Mouse (Mus musculus): ENCODE results near the gene Col6a5.

Gene Col6a5

DNA sequence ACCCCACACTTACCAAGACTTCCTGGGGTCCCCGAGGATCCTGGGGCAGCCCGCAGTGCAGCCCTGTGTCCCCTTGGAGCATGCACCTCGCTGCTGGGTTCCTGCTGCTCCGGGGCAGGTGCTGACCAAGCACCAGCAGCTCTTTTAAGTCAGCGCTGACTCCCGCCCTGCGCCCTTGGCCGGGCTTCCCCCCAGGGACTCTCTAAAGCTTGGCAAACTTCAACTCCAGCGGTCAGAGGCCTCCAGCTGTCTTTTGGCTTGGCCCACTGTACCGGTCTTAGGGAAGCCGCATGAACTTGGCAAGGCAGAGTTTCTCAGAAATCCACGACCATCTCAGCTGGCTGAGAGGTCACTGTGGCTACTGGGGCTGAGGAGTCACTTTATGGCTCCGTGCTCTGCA, at the start of gene Col6a5:
Gene Col6a5, minus strand, starts transcription at position 111 of the 400 bp plus-strand sequence.
- DNase-seq (ENCODE audit: inconsistent ontology term) = no peak

DNA sequence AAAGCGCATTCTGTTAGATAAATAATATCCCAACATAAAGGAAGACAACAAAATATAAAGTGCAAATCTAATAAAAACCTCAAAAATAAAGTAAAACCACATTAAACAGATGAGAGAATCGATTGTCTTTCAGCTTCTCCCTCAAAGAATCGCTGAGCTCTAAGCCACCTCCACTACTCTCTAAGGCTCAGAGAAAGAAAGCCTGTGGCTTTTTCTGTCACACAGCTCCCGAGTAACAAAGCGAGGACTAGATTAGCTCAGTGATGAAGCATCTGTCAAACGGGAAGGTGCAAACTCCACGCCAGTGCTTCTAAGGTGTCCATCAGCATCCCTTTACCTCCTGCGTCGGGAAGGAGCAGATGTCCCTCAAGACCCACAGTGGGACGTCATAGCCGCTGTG, 37.5 kb upstream of the Col6a5 start:
- no peak for DNase-seq (ENCODE audit: inconsistent ontology term)

DNA sequence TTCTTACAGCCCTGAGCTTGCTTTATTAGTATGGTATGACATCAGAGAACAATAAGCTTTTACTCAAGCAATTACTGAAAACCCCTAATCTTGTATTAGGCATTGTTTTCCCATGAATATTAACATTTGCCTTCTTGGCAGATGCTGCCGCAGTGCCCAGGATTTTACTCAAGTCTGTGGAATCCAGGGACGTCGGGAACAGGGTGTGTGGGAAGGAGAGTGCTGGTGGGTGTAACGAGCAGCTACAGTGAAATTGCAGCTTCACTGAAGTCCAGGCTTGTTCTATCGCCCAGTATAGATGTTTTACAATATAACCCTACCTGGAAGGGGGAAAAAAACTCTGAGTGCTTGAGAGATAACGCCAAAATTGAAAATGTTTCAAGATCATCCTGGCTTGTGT, 32.0 kb upstream of the Col6a5 start:
- DNase-seq (ENCODE audit: inconsistent ontology term) = no peak

DNA sequence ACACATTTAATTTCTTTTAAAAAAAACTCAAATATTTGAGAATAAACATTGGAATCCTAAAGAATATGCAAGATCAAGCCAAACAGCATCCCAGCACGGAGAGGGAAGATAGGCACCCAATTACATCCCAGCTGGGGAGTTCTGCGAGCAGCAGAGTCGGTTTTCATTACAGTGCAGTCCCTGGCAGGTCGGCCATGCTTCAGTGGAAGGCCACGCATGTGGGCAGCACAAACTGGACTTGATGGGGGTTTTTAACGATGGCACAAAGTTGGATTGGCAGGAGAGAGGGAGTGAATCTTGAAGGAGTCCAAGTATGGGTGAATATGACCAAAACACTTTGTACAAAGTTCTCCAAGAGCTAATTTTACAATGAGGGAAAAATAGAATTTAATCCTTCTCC, 29.7 kb upstream of the Col6a5 start:
- DNase-seq (ENCODE audit: inconsistent ontology term) = no peak

DNA sequence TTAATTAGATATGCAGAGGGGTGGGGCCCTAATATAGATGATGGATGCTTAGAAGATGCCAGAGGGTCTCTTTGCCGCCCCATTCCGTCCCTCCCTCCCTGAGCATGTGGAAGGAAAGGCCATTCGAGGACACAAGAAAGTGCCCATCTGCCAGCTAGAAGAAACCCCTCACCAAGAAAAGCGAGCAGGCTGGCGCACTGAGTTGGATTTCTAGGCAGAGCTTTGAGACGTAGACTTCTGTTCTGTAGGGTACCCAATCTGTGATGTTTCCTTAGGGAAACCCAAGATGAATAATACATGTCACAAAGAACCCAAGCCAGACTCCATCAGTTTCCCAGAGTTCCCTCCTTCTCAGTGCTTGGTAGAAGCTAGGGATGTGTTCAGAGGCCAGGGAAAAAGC, 29.0 kb upstream of the Col6a5 start:
- no peak for DNase-seq (ENCODE audit: inconsistent ontology term)

DNA sequence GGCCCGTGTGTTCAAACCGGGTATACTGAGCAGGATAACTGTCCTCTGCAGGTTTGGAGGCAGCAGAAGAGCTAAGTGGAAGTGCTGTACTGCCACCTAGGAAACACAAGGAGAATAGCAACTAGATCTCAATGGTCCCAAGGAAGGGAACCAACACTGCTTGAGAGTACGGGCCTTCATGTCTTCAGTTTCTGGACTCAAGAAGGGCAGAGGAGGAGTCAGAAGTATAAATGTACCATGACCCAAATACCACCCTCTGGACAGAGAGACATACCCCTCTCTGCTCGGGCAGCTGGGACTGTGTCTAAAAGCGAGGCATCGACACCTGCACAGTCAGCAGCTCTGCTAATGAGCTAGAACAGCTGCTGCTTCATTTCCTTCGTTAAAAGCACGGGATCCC, 27.7 kb upstream of the Col6a5 start:
- DNase-seq (ENCODE audit: inconsistent ontology term) = no peak

DNA sequence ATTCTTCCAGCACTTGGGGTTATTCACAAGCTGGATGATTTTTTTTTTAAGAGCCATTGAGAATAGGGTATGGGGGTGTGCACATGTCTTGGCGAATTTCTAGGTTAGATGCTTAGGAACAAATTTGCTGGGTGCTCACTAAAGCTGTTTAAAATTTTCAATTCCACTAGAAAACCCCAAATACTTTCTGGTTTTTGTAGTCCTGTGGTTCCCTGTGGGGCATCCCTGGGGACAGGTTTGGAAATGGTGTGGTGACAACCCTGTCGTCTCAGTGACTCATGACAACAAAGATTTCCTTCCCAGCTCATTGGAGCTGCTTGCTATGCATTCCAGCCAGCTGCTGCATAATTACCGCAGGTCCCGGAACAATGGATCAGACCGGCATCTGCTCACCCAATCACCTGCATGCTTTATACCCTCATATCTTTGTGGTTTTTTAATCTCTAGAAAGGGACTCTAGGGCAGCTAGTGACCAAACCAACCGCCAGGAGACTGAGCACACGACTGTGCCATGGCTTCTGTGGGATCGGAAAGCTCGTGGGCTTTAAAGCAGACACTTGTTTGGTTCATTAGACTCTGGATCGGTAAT, 24.6 kb upstream of the Col6a5 start:
- DNase-seq (ENCODE audit: inconsistent ontology term) = peak; percentile 34

DNA sequence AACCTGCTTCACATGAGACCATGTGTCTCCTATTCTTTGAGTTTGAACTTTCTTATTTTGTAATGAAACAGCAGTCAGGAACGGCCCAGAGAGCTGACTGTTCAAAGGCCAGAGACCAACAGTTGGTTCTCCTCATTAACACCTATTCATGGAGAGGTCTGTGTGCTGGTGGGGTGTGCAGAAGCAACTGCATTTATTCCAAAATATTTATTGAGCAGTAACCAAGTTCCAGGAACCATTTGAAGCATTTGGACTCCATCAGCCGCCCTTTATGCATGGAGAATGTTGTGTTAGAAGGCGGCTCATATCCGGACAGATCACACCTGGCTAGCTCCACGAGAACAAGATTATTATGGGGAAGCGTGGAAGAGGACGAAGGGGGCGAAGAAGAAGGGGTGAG, 18.0 kb upstream of the Col6a5 start:
- no peak for DNase-seq (ENCODE audit: inconsistent ontology term)

DNA sequence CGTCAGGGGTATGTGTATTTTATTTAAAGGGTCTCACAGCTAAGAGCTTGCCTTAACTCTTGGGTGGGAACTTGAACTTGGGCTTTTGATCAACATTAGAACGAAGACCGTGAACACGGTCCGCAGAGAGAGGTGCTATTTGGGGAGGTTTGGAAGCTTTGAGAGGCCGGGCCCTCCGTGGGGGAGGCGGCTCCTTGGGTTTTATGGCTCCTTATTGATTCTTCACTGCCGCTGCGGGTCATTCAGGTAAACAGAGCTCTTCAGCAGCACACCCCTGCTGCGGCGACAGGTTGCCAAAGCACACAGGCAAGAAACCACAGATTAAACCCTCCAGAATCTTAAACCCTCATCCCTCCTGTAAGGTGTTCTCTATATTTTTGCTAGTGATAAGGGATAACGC, 16.4 kb upstream of the Col6a5 start:
- no peak for DNase-seq (ENCODE audit: inconsistent ontology term)

DNA sequence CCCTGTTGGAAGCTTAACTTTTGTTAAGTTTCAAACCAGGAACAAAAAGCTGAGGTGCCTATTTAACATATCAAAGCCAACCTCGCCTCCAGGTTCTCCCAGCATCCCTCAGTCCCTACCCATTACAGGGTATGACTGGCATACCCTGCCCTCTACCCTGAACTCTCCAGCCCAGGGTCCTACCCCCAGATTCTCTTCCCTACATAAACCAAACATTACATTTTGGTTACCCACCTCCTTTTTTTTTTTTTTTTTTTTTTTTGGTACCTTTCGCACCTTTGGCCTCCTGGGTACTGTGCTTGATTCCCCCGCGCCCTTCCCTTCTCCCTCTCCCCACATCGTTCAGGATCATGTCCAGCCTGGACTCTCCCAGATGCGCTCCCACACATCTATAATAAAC, 15.9 kb upstream of the Col6a5 start:
- no peak for DNase-seq (ENCODE audit: inconsistent ontology term)

DNA sequence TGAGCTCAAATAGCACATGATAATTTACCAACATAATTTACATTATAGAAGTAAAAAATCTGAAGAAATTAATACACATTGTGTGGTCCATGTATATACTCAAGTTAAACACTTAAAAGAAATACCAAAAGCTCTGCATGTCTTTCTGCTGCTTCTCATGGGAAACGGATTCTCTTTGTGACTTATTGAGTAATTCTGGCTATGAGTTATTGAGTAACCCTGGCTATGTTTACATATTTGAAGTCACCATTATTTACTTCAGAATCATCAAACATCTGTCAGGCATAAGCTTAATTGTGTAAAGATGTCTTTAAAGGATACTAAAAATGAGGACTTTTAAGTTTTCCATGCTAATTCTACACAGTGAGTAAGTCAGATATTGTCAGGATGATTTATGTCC, 13.3 kb upstream of the Col6a5 start:
- DNase-seq (ENCODE audit: inconsistent ontology term) = no peak

DNA sequence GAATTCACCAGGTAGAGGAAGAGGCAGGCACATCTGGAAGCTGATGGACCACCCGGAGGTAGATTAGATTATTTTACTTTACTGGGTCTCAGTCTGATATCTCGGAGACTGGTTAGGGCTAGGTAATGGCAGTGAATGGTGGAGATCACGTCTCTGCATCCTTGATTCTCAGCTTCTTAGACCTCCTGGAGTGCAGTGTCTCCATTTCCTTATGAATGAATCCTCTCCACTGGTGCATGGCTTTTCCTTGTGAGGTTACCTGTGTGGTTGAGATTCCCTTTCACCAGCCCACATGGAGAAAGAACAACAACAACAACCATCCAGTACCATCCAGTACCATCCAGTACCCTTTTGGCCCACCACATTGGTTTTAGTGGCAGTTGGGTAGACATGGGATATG, 11.6 kb upstream of the Col6a5 start:
- DNase-seq (ENCODE audit: inconsistent ontology term) = no peak

DNA sequence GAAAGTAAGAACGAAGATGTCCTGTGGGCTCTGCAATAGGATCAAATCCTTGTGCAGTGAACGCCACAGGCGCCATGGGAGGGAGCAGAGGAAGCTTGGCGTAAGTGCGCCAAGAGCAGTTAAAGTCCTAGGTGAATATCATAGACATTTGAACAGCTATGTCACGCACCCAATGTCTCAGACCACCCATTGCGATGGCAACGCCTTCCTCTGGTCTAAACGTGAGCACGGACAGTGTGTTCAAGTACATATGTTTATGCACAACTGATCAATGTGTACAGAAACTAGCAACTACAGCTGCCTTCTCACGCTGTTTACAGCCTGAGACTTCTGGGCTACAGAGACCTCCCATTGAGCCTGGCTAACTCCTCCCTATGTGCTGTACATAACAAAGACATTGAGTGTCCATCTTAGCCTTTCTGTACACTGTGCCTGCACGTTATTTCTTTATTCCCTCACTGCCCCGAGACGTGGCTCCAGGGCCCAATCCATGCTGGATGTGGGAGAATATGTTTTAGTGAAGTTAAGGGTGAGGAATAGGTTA, 11.0 kb upstream of the Col6a5 start:
- no peak for DNase-seq (ENCODE audit: inconsistent ontology term)

DNA sequence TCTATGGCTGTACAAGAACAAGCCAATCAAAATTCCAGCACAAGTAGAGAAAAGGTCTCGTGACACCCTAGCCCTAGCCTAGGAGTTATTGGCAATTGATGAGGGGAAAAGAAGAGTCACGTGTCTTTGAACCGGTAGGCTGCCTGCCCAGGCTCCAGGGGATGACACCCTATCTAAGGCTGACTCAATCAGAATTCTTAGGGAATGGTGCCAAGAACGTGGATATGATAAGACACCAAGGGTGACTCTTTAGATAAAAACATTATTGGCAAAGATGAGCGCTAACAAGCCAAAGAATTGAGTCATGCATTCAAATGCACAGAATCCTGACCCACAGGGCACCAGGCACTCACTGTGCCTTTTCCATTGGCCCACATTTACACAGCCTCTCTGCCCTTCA, 10.5 kb upstream of the Col6a5 start:
- no peak for DNase-seq (ENCODE audit: inconsistent ontology term)

DNA sequence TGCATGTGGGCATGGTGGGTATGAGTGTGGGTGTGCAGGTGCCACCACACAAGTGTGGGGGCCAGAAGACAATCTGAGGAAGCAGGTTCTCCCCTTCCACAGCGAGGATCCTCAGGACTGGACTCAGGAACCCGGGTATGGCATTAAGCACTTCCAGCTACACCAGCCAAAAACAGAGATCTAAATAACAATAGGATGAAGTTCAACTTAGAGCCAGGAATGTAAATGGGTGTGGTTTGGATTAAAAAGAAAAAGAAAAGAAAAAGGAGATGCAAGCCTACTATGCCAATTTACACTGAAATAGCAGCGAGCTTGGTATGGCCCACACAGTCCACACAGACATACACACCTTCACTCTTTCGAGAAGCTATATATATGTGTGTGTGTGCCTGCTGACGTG, 7.5 kb upstream of the Col6a5 start:
- no peak for DNase-seq (ENCODE audit: inconsistent ontology term)

DNA sequence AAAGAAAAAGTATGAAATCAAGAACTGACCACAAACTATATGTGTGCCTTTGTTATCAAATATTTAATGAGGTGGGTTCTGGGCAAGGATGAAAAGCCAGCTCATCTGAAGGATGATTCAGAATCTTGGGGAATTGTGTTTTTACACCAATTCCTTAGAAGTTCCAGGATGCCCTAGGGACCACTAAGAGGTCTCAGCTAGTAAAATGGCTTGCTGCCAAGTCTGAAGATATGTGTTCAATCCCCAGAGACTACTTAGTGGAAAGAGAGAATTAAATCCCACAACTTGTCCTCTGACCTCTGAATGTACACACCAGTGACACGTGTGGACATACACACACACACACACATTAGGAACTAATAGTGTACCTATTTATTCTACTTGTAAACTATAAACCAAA, 1.3 kb downstream of the Col6a5 start:
- DNase-seq (ENCODE audit: inconsistent ontology term) = no peak

DNA sequence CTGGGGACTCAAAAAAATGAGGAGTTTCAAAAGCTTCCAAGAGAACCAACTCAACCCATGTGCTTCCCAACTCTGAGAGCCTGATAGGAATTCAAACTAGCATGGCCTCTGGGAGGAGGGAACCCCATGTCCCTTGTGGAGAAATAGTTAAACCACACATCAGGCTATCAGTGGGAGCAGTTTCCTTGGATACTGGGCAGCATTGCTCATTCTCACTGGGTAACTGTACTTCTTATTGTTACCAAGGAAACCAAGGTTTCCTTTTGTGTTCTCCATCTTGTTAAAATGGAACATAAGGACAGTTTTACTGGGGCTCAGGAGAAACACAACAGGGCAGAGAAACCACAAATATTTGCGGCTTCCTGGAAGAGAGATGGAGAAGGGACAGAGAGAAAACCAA, 10.7 kb downstream of the Col6a5 start:
- DNase-seq (ENCODE audit: inconsistent ontology term) = no peak

DNA sequence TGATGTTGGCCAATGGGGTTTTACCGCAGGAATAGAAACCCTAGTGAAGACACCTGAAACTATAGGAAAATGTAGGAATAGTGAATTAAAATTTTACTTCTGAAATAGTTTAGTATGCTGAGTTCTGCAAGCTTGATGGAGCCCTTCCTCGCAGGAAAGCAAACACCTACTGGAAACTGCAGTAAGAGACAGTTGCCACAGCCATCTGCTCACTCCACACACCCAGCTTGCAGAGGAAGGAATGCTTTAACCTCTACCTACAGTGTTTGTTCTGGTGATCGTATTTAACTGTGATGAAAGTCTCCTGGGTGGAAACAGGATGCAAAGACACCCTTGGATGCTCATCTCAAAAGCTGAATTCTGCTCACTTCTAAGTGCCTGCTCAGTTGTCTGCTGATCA, 12.9 kb downstream of the Col6a5 start:
- no peak for DNase-seq (ENCODE audit: inconsistent ontology term)

DNA sequence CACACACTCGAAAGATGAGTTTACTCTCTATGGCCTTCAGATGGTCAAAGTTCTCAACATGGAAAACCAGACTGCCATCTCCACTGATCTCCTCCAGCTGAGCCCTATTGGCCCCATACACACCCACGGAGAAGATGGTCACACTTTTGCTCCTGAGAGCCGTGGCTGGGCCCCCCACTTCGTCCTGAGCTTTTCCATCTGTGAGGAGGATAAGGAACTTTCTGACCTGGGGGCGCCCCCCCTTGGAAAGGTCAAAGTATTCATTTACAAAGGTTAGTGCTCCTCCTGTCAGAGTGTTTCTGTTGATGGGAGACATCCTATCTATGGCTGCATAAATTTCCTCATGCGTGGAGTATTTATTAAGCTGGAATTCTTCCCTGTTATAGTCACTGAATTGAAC, 26.6 kb downstream of the Col6a5 start:
- DNase-seq (ENCODE audit: inconsistent ontology term) = no peak

DNA sequence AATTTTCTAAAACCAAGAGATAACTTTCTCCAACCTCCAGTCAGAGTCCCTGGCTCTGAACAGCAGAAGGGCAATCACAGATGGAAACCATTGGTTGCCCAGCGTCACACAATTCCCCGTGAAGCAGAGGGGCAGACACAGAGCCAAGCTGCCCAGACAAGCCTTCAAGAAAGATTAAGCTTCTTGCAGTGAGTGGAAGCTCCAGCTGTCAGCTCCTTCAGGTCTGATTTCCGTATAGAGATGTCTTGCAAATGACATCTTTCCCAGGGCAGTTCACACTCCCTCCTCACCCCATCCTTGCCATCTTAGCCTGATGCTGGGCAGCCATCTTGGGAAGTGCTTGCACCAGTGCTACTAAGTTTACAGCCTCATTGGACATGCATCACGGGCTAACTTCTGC, 31.2 kb downstream of the Col6a5 start:
- no peak for DNase-seq (ENCODE audit: inconsistent ontology term)

DNA sequence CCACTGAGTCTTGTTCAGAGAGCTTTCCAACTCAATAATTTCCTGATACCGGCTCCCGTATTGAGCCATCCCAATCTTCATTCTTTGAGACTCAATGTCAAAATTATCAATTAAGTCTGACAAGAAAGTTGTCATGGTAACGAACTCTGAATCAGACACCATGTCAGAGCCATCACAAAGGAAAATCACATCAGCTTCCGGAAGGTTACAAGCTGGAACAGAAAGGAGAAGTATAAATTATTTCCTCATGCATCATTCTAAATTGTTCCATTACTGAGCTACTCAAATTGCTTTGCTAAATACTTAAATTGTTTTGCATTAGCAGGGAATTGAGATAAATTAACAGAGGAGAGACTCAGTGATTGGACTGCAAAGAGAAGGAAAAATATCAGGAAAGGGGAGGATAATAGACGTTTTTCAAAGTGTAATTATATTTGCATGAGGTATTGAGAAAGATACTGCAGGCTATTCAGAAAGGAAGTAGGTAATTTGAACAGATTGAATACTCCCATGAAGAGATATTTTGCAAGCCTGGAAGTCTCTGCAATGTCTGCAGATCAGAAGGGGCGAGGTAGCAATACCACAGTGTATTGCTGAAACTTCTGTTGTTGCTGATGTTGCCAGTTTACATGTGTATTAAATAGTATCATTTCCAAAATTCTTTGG, 31.9 kb downstream of the Col6a5 start:
- DNase-seq (ENCODE audit: inconsistent ontology term) = no peak

DNA sequence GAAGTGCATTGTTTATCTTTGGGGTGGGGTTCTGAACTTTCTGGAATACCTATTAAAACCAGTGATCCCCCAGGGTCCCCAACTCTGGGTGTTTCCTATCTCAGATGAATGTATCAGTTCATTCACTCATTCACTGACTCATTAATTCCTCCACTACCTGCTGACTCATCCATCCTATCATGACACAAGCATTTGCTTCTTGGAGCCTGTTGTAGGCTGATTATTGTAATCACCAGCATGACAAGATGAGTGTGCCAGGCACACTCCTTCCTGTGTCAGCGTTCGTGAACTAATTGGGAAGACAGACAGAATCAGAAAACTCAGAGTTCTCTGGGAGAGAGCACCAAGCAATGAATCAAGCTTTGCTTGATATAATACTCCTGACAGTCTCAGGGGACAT, 36.8 kb downstream of the Col6a5 start:
- peak; percentile 17 for DNase-seq (ENCODE audit: inconsistent ontology term)

DNA sequence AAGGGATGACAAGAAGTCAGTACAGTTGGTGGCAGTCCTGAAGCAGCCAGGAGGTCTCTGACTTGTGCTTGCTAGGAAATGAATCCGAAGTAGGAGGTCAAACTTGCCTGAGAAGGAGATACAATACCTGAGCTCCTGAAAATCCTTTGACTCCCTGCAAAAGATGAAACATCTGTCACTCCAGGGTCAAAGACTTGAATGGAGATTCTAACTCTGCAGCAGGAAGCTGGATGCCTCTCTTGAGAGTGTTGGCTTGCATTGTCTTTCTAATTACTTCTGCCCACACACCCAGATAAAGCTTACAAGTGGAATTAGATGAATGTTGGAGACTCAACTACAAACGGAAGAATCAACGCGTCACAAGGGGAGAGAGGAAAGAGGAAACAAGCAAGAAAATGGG, 45.3 kb downstream of the Col6a5 start:
- no peak for DNase-seq (ENCODE audit: inconsistent ontology term)

DNA sequence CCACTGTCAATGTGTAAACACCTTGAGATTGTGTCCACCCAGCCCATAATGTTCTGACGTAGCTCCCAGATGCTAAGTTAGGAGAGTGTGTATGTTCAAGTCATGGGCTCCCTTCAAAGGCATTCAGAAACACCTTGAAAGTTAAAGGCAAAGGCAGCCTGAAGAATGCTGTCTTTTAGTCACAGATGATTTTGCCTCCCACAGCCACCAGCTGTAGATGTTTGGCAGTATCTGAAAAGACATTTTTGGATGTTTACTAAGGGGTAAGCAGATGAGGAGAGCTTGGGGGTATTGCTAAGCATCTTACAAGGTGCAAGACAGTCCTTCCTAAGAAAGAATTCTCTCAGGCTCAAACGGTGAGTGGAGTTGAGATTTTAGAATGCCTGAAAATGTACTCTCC, 50.3 kb downstream of the Col6a5 start:
- no peak for DNase-seq (ENCODE audit: inconsistent ontology term)
